Mouse (Mus musculus): ENCODE measurements around the gene Rab21. TPM values are rescaled to one million over a fixed set of nuclear protein-coding genes. Genes with fewer than 3 reads are reported as not detected.

The Rab21 gene
- polyA plus RNA-seq, 1 experiment from 2014 or later: 13.5 TPM

DNA sequence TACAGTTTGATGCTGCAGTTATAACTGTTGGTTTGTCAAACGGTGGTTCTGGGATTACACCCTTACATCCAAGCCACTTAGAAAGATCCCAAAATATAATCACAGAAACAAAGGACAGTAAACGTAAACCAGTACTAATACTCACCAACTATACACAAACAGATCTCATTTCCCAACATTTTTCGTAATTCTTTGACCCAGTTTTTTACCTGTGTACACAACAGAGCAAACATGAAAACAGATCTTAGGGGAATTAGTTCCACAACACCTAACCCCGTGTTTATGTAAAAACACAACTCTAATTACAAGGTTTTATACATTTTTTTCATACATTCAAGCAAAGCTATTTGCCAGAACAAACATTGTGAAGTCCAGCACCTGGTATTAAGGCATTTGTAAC lies 16.7 kb downstream of the Rab21 start:
- Histone ChIP-seq H3K9me3 (no peaks in the 10 kb centered on the region), H3K9ac (no peak overlapping the region), H3K4me2 (no peak overlapping the region), H3K4me1 (replicated peaks) (no peaks in the 10 kb centered on the region), H3K27ac (replicated peaks) (no peak overlapping the region), H3K36me3 (peaks cover 35% of the 10 kb centered on the region), H3K4me3 (no peak overlapping the region), H3K27me3 (no peaks in the 10 kb centered on the region)
- 96% methylated on average over 4 of the region's 4 CpGs for WGBS
- no peak for ATAC-seq (ENCODE audit: low FRiP score, low read depth)

DNA sequence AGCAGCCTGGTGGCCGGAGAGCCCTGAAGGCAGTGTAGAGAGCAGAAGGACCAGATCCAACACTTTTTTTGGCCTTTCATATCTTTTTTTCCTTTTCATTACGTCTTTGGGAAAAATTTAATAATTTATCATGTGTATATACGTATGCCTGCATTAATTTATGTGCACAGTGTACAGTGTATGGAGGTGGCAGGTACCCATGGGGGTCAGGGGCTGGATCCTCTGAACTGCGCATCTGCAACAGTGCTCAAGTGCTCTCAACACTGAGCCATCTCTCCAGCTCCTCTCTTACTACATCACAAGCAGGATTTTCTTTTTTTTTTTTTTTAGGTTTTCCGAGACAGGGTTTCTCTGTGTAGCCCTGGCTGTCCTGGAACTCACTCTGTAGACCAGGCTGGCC lies 17.8 kb downstream of the Rab21 start:
- Histone ChIP-seq H3K27me3 (no peaks in the 10 kb centered on the region), H3K4me3 (no peak overlapping the region), H3K9ac (no peak overlapping the region), H3K27ac (replicated peaks) (no peak overlapping the region), H3K4me1 (replicated peaks) (no peaks in the 10 kb centered on the region), H3K36me3 (peaks cover 46% of the 10 kb centered on the region), H3K4me2 (no peak overlapping the region), H3K9me3 (no peaks in the 10 kb centered on the region)
- WGBS: 89% methylated on average over 5 of the region's 5 CpGs
- no peak for ATAC-seq (ENCODE audit: low FRiP score, low read depth)

DNA sequence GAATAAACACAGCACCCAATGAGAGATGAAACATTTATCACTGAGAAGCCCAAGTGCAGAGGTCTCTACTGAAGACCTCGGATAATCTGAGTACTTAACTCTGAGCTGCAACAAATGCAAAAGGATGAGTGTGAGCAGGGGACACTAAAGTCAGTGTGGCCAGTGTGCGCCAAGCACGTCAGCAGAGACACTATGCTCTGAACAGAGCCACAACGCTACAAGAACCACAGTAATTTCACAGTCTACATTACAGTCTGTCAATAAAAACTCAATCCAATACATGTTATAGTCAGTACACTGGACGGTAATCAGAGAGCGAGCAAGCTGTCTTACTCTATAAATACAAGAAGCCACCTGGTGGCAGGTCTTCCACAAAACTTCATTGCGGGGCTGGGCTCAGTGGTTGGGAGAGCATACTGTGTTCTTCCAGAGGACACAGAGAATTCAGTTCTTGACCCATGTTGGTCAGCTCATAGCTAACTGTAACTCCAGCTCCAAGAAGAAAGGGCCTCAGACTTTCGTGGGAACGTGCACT lies 18.9 kb downstream of the Rab21 start:
- Histone ChIP-seq H3K4me1 (replicated peaks) (no peaks in the 10 kb centered on the region), H3K4me2 (no peak overlapping the region), H3K9me3 (no peaks in the 10 kb centered on the region), H3K36me3 (peaks cover 52% of the 10 kb centered on the region), H3K9ac (no peak overlapping the region), H3K27me3 (no peaks in the 10 kb centered on the region), H3K27ac (replicated peaks) (no peak overlapping the region), H3K4me3 (no peak overlapping the region)
- 84% methylated on average over 9 of the region's 9 CpGs for WGBS
- no peak for ATAC-seq (ENCODE audit: low FRiP score, low read depth)

DNA sequence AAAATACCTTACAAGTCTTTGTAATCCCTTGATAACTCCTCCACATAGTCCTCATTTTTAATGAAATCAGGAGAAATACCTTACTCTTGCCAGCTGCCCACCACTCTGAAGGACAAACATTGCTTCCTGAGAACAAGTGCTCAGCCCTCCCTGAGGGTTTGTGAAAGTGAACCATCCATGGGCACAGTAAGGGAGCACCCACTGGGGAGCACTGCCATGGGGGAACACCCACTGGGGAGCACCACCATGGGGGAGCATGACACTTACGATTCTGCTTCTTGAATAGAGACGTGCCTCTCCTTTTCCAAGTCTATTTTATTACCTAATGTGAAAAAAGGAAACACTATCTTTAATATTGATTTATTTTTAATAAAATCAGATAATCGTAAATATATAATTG lies 20.2 kb downstream of the Rab21 start:
- no peaks in the 10 kb centered on the region for H3K9me3 ChIP-seq
- H3K4me1 ChIP-seq (replicated peaks): no peaks in the 10 kb centered on the region
- H3K27ac ChIP-seq (replicated peaks): no peak overlapping the region
- H3K36me3 ChIP-seq: peaks cover 47% of the 10 kb centered on the region
- no peak overlapping the region for H3K9ac ChIP-seq
- 98% methylated on average over 3 of the region's 3 CpGs for WGBS
- H3K27me3 ChIP-seq: no peaks in the 10 kb centered on the region
- H3K4me2 ChIP-seq: no peak overlapping the region
- no peak for ATAC-seq (ENCODE audit: low FRiP score, low read depth)
- H3K4me3 ChIP-seq: no peak overlapping the region

DNA sequence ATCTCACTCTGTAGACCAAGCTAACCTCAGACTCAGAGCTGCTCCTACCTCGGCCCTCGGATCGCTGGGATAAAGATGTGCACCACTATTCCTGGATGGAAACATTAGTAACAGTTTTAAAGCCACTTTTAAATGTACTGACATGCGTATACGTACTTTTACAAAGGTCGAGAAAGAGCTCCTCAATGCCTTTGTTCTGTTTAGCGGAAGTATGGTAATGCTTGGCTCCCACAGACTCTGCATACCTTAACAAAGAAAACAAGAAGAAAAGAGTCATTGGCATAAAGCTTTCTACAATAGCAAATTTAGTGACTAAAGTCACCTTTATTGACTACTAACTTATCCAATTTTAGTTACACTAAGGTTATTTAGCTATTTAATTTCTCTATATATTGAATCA lies 20.7 kb downstream of the Rab21 start:
- no peak for ATAC-seq (ENCODE audit: low FRiP score, low read depth)
- Histone ChIP-seq H3K36me3 (peaks cover 42% of the 10 kb centered on the region), H3K4me3 (no peak overlapping the region)

DNA sequence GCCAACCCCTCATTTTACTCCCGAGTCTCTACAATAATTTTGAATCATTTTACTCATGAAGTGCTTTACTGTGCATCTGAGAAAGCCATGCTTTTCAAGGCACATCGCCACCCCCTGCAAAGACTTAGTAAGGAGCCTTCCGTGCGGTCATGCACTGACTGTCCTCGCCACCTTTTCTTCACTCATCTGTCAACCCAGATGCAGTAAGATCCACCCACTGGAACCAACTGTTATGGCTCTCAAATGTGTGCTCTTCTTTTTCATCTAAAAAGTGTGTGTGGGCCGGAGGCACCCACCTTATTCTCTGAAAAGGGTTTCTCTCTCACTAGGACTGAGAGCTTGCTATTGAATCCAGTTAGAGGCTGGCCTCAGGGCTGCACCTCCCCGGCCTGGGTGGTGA lies 21.4 kb downstream of the Rab21 start:
- ATAC-seq (ENCODE audit: low FRiP score, low read depth): no peak
- Histone ChIP-seq H3K9me3 (no peaks in the 10 kb centered on the region), H3K4me3 (no peak overlapping the region), H3K4me2 (no peak overlapping the region), H3K4me1 (replicated peaks) (no peaks in the 10 kb centered on the region), H3K36me3 (peaks cover 47% of the 10 kb centered on the region), H3K27ac (replicated peaks) (no peak overlapping the region), H3K27me3 (no peaks in the 10 kb centered on the region), H3K9ac (no peak overlapping the region)
- WGBS: 91% methylated on average over 7 of the region's 7 CpGs

More for the DNA sequence above, 20.7 kb downstream of the Rab21 start:
- Histone ChIP-seq H3K27ac (replicated peaks) (no peak overlapping the region), H3K4me1 (replicated peaks) (no peaks in the 10 kb centered on the region), H3K9ac (no peak overlapping the region), H3K9me3 (no peaks in the 10 kb centered on the region), H3K27me3 (no peaks in the 10 kb centered on the region), H3K4me2 (no peak overlapping the region)
- WGBS: 79% methylated on average over 7 of the region's 7 CpGs

DNA sequence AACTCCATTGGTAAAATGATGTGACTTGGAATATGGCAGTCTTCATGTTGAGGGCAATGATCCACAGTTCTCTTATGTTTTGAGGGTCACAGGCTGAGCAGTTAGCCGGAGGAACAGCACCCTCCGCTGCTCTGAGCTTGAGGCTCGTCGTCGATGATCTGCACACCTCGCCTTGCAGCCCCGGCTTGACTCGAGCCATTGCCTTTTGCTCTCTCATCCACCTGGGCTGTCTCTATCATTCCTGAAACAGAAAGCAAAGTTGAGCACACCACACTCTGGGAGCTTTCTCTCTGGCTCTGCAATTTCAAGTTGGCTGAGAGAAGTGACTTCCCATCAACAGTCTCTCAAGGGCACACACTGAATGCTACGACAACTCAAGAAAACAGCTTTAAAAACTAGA lies 24.7 kb downstream of the Rab21 start:
- no peaks in the 10 kb centered on the region for H3K4me1 ChIP-seq (replicated peaks)
- H3K36me3 ChIP-seq: peaks cover 61% of the 10 kb centered on the region
- no peak overlapping the region for H3K4me3 ChIP-seq
- H3K9me3 ChIP-seq: no peaks in the 10 kb centered on the region
- no peak overlapping the region for H3K27ac ChIP-seq (replicated peaks)
- 96% methylated on average over 9 of the region's 9 CpGs for WGBS
- no peak overlapping the region for H3K9ac ChIP-seq
- H3K27me3 ChIP-seq: no peaks in the 10 kb centered on the region
- no peak for ATAC-seq (ENCODE audit: low FRiP score, low read depth)
- H3K4me2 ChIP-seq: no peak overlapping the region

DNA sequence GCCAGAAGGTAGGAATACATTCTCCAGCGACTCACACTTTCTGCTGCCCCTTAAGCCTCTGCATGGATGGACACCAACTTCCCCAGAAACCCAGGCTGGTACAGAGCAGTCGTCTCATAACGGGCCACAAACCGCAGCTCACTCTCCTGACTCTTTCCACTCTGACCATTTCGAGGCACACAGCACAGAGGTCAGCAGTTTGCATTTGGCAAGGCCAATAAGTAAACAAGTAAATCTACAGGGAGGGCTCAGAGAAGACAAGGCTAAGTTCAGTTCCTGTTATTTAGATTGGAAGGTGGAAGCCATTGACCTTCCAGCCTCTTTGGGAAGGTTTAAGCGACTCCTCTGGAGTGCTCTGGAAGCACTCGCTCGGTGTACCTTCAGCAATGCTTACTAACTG lies 26.5 kb downstream of the Rab21 start:
- WGBS: 93% methylated on average over 8 of the region's 8 CpGs
- Histone ChIP-seq H3K9me3 (no peaks in the 10 kb centered on the region), H3K9ac (no peak overlapping the region), H3K27ac (replicated peaks) (no peak overlapping the region), H3K4me3 (no peak overlapping the region), H3K4me1 (replicated peaks) (no peaks in the 10 kb centered on the region), H3K36me3 (peaks cover 52% of the 10 kb centered on the region), H3K4me2 (no peak overlapping the region), H3K27me3 (no peaks in the 10 kb centered on the region)
- no peak for ATAC-seq (ENCODE audit: low FRiP score, low read depth)

DNA sequence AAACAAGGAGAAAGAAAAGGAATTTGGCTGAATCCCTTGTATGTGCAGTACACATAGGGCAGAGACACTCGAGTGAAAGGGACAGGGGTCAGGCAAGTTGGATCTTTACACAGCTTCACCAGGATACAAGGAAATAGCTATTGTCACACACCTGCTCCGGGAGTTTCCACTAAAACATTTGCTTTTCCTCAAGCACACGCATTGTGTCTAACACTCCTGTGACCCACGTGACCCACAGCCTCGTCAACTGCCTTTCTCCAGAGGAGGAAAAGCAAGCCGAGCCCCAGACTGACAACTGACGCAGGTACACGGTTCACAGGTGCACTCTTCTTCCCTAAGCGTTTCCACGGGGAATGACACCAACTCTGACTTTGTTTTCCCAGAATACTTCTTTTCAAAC lies 31.2 kb downstream of the Rab21 start:
- no peaks in the 10 kb centered on the region for H3K9me3 ChIP-seq
- WGBS: 87% methylated on average over 10 of the region's 10 CpGs

DNA sequence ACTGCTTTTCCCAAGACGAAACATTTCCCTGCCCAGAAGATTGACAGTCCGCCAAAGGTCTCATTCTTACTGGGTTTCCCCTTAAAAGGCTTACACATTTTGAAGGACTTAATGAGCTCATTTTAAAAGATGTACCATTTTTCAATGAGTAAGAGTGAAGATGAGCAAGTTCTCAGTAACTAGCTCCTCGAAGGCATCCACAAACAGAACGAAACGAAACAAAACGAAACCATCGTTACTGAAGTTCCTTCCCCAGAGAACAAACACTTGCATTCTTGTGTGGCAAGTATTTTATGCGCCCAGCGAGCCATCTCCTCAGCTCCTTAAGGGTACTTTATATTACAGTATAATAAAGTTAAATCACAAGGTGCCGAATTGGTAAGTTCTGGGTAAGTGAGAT lies 34.0 kb downstream of the Rab21 start:
- WGBS: 89% methylated on average over 10 of the region's 10 CpGs
- Histone ChIP-seq H3K4me3 (no peak overlapping the region), H3K9ac (no peak overlapping the region), H3K27ac (replicated peaks) (no peak overlapping the region), H3K9me3 (no peaks in the 10 kb centered on the region), H3K4me2 (no peak overlapping the region), H3K36me3 (peaks cover 2% of the 10 kb centered on the region), H3K4me1 (replicated peaks) (no peaks in the 10 kb centered on the region), H3K27me3 (no peaks in the 10 kb centered on the region)
- no peak for ATAC-seq (ENCODE audit: low FRiP score, low read depth)

More for the DNA sequence above, 31.2 kb downstream of the Rab21 start:
- no peak overlapping the region for H3K27ac ChIP-seq (replicated peaks)
- H3K27me3 ChIP-seq: no peaks in the 10 kb centered on the region
- H3K4me2 ChIP-seq: no peak overlapping the region
- H3K9ac ChIP-seq: no peak overlapping the region
- H3K4me3 ChIP-seq: no peak overlapping the region
- H3K36me3 ChIP-seq: peaks cover 19% of the 10 kb centered on the region
- H3K4me1 ChIP-seq (replicated peaks): no peaks in the 10 kb centered on the region
- no peak for ATAC-seq (ENCODE audit: low FRiP score, low read depth)

DNA sequence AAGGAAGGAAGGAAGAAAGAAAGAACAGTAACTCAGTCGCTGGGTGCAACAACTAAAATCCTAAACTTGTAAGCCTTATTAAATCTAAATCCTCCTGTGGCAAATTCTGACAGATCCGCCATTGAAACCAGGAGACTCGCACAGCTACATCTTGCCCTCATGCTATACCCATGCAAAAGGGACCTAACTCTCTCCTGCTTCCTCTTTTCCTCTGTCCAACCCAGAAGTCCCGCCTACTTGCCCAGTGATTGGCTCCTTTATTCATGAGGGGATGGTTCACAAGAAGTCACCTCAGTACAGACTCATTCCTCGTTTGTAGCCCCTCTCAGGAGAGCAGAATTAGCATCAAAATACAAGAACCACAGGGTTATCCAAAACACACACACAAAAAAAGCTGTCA lies 43.7 kb downstream of the Rab21 start:
- no peak overlapping the region for H3K27ac ChIP-seq (replicated peaks)
- H3K4me2 ChIP-seq: no peak overlapping the region
- no peak overlapping the region for H3K4me3 ChIP-seq
- ATAC-seq (ENCODE audit: low FRiP score, low read depth): no peak
- no peaks in the 10 kb centered on the region for H3K9me3 ChIP-seq
- H3K36me3 ChIP-seq: no peaks in the 10 kb centered on the region
- H3K4me1 ChIP-seq (replicated peaks): no peaks in the 10 kb centered on the region
- no peak overlapping the region for H3K9ac ChIP-seq
- no peaks in the 10 kb centered on the region for H3K27me3 ChIP-seq
- WGBS: 64% methylated on average over 5 of the region's 5 CpGs

DNA sequence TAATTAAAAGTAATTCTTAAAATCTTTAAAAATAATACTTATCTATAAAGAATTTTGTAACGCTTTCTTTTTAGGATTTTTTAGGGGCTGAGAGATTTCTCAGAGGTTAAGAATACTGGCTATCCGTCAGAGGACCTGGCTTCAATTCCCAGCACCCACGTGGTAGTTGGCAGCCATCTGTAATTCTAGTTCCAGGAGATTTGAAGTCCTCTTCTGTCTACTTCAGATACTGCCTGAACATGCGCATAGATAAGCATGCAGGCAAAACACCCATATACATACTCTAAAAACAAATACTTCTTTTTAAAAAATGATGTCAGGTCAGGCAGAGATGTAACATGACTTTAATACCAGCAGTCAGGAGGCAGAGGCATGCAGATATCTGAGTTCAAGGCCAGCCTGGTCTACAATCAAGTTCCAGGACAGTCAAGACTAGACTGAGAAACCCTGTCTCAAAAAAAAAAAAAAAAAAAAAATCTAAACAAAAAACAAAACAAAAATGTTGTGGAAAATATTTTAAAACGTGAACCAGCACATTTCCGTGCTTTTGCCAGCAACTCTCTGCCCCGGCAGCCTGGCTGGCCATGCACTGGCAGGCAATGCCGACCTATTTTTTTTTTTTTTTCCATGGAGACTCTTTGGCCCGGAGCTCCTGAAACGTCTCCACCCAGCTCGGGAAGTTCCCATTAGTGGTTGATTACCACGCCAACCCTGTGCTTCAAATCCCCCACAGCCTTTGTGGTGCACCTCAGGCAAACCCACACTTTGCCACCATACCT lies 44.6 kb downstream of the Rab21 start:
- 90% methylated on average over 12 of the region's 12 CpGs for WGBS
- H3K36me3 ChIP-seq: no peaks in the 10 kb centered on the region
- no peak overlapping the region for H3K27ac ChIP-seq (replicated peaks)
- H3K4me3 ChIP-seq: no peak overlapping the region
- no peaks in the 10 kb centered on the region for H3K27me3 ChIP-seq
- no peak overlapping the region for H3K9ac ChIP-seq
- no peaks in the 10 kb centered on the region for H3K9me3 ChIP-seq
- H3K4me1 ChIP-seq (replicated peaks): no peaks in the 10 kb centered on the region
- ATAC-seq (ENCODE audit: low FRiP score, low read depth): no peak
- no peak overlapping the region for H3K4me2 ChIP-seq
